Mouse (Mus musculus): Measurements from ENCODE around the gene Btbd8. TPM values are rescaled to one million over a fixed set of nuclear protein-coding genes. Genes with fewer than 3 reads are reported as not detected.
A peak's percentile ranks its signal among the peaks of the same experiment; 100 is the strongest.

Btbd8 gene
- total RNA-seq (2021) = 1 to 10 TPM; 4.2 to 6.5 TPM
- long read RNA-seq, experiment 1 = 0 reads
- long read RNA-seq, experiment 2 = 0 reads

GRCm38 (mm10) chr5:107437464-107438281 is at the start of gene Btbd8:
Btbd8 (plus strand) TSS chr5:107437997.
- peak; percentile 95 to 97 for DNase-seq

- DNase-seq = no peak
These were observed 48.4 kb upstream of the Btbd8 start for GRCm38 (mm10) chr5:107389373-107389772.

GRCm38 (mm10) chr5:107394437-107394836 is 43.4 kb upstream of the Btbd8 start:
- no peak for DNase-seq

GRCm38 (mm10) chr5:107402436-107402835 is 35.4 kb upstream of the Btbd8 start, which contains the start of gene Ephx4:
Ephx4 (plus strand) TSS chr5:107402736.
- no peak for DNase-seq

GRCm38 (mm10) chr5:107403011-107403946 is 34.5 kb upstream of the Btbd8 start:
- no peak for DNase-seq

GRCm38 (mm10) chr5:107403947-107404684 is 33.7 kb upstream of the Btbd8 start:
- DNase-seq = no peak

GRCm38 (mm10) chr5:107405361-107405760 is 32.4 kb upstream of the Btbd8 start:
- no peak for DNase-seq

- DNase-seq = no peak
These were observed 27.5 kb upstream of the Btbd8 start for GRCm38 (mm10) chr5:107410305-107410704.

- peak in 1 of 2 experiments; percentile 2 for DNase-seq
These were observed 26.5 kb upstream of the Btbd8 start for GRCm38 (mm10) chr5:107411326-107411725.

GRCm38 (mm10) chr5:107412285-107412684 is 25.5 kb upstream of the Btbd8 start:
- DNase-seq = no peak

- DNase-seq = no peak
These were observed 22.7 kb upstream of the Btbd8 start for GRCm38 (mm10) chr5:107415098-107415497.

GRCm38 (mm10) chr5:107421676-107422075 is 16.1 kb upstream of the Btbd8 start:
- DNase-seq = no peak

GRCm38 (mm10) chr5:107431249-107431648 is 6.5 kb upstream of the Btbd8 start, which contains the start of gene Lpcat2b:
Lpcat2b (plus strand) TSS chr5:107431549.
- no peak for DNase-seq

GRCm38 (mm10) chr5:107434001-107434400 is 3.8 kb upstream of the Btbd8 start:
- no peak for DNase-seq

- DNase-seq = no peak
These were observed 1.6 kb upstream of the Btbd8 start for GRCm38 (mm10) chr5:107436185-107436584.

GRCm38 (mm10) chr5:107436587-107437209 is 1.1 kb upstream of the Btbd8 start:
- DNase-seq = peak in 1 of 2 experiments; percentile 6

GRCm38 (mm10) chr5:107438353-107438752 is 556 bp downstream of the Btbd8 start:
- DNase-seq = no peak

GRCm38 (mm10) chr5:107441881-107442280 is 4.1 kb downstream of the Btbd8 start:
- no peak for DNase-seq

GRCm38 (mm10) chr5:107444251-107444650 is 6.5 kb downstream of the Btbd8 start:
- no peak for DNase-seq

- no peak for DNase-seq
These were observed 10.2 kb downstream of the Btbd8 start for GRCm38 (mm10) chr5:107447977-107448376.

- DNase-seq = no peak
These were observed 11.0 kb downstream of the Btbd8 start for GRCm38 (mm10) chr5:107448784-107449183.
